Mouse (Mus musculus) layer of hippocampus, adult 8-10 months (tissue): ENCODE results near the gene Rpl10a. TPM values are rescaled to one million over a fixed set of nuclear protein-coding genes. Genes with fewer than 3 reads are reported as not detected.
"Not testable (repeated sequence)": the region's sequence is repeated elsewhere in the genome, so short reads cannot be mapped to it uniquely, and the experiment has no call there.

ENCODE experiments used
- DNase-seq, 2 experiments: peaks; one replicate each; pipeline ENCODE4 v3.0.0; 2022; ENCODE audit warnings: low spot score in 2 of 2
- total RNA-seq, 4 experiments: library from RNA; stranded (reverse); gene quantifications; 2 replicates each; pipeline ENCODE4 v1.2.4; 2022

Gene Rpl10a
- total RNA-seq, 4 experiments from 2014 or later = 309 to 406 (median 361) TPM

DNA sequence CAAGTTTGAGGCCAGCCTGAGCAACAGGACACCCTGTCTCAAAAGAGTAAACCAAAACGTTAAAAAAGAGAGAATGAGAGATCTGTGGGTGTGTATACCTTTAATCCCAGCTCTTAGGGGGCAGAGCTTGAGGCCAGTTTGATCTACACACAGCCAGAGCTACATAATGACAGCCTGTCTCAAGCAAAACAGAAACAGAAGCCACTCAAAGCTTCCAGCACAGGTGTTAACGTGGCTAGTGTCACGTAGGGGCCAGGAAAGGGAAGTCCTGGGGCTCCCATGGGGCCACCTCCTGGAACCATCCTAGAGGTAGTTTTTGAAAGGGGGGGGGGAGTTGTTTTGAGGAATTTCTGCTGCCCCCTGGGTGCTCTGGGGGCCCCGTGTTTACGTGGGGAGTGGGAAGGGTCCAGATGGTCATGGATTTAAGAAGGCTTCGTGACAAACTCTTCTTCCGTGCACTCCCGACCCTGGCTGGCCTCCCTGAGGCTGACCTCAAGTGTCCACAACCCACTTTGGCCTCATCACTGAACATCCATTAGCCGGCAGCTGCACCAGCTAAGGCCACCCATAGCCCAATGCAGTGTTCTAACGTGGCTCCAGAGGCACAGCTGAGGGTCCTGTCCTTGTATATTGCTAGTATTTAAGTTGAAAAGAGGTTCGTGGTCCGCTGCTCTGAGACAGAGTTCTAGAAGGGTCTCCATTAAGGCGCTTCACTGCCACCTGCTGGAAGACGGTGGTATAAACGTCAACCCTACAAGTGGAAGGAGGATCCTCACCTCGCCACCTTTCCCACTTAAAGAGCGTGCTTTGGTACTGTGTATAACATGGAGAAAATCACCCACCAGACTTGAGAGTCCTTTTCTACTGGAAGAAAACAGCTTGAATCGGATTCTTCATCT is 19.7 kb upstream of the Rpl10a start:
- peak; percentile 63 to 92 for DNase-seq

DNA sequence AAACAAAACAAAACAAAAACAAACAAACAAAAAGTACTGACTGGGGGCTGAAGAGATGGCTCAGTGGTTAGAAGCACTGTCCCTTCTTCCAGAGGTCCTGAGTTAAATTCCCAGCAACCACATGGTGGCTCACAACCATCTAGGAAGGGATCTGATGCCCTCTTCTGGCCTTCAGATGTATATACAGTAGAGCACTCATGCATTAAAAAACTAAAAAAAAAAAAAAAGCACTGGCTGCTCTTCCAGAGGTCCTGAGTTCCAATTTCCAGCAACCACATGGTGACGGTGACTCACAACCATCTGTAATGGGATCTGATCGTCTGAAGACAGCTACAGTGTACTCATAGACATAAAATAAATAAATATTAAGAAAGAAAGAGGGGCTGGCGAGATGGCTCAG is 17.4 kb upstream of the Rpl10a start:
- DNase-seq = no peak

DNA sequence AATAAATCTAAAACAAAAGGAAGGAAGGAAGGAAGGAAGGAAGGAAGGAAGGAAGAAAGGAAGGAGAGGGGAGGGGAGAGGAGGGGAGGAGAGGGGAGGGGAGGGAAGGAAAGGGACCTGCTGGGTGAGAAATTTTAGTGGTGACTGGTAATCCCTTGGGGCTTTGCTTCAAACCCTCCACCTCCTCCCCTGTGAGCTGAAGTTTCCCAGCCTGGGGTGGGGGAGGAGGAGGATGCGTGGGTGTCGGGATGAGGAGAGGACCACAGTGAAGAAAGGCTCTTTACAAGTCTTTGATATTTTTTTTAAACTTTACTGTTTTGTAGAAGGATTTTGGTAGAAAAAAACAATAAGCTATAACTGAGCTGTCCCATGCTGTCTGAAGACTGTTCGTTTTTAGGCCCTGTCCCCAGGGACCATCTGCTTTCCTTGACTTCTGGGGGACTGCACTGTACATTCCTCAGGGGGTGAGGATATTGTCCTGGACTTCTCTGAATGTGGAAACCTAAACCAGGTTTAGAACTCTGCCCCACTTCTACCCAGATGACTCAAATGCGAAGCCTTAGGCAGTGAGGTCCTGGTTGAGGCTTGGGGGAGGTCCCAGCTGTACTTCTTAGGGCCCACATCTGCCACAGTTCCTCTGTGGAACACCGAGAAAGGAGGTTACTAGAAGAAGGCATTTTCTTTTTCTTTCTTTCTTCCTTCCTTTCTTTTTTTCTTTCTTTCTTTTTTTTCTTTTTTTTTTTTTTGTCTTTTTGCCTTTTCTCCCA is 16.7 kb upstream of the Rpl10a start:
- DNase-seq = no peak

DNA sequence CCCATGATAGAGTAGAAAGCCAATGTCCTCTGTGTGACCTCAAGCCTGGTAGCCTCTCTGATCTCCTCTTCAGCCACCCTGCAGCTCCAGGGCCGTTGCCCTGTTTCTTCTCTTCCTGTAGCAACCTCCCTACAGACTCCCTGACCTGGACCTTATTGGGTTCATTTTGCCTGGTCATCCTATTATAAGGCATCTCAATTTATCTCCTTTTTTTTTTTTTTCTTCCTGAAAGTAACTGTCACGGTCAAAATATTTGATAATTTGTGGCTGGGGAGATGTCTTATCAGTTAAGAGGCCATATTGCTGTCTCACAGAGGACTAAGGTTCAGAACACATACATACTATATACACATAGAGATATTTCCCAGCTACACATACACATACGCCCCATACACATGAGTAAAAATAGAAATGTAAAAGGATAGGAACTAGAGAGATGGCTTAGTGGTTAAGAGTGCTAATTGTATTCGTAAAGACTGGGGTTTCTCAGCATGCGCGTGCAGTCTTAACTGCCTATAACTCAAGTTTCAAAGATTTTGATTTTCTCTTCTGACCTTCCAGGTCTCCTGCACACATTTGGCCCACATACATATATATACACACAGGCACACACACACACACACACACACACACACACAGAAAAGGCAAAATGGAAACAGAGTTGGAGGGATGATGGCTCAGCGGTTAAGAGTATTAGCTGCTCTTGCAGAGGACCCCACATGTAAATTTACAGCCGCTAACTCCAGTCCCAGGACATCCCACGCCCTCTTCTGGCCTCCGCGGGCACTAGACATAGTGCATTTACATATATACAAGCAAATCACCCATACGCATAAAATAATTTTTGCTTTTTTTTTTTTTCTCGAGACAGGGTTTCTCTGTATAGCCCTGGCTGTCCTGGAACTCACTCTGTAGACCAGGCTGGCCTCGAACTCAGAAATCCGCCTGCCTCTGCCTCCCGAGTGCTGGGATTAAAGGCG is 15.7 kb upstream of the Rpl10a start:
- DNase-seq = no peak

DNA sequence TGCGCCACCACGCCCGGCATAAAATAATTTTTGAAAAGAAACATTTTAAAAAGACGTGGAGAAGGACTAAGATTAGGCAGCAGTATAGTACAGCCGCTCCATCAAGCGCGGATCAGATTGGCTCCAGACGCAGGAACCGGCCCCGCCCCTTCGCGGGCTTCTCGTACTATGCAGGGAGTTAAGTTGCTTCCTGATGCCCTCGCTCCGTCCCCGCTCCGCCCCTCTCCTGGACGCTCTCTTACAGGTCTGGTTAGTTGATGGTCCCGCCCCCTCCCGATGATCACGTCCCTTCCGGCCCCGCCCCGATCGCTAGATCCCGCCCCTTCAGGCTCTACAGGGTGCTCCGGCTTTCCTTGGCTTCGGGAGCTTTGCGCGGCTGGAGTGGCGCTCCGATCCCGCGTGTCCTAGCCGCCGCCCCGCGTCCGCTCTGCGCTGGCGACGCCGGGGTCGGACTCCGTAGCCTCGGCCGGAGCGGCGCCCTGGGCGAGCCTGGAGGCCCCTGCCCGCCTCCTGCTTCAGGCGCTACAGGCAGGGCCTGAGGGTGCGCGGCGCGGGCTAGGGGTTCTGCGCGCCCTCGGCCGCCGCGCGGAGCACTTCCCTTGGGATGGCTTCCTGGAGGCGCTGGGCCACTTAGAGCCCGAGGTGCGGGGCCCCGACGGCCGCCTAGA is 14.9 kb upstream of the Rpl10a start, which contains the start of gene Fance:
TSS of gene Fance (plus strand) at position 308 of the 668 bp plus-strand sequence.
- DNase-seq = peak; percentile 92 to 94

DNA sequence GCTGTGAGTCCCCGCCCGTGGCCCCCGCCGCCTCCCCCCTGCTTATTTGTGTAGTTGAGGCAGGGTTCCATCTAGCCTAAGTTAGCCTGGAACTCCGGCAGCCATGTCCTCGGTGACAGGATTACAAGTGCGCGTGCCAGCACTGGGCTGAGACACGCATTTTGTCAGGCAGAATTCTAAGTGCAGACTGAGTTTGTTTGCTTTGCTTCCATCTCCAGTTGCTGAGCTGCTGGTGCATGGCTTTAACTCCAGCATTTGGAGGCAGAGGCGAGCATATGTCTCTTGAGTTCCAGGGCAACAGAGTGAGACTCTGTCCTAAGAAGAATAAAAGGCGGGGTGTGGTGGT is 14.4 kb upstream of the Rpl10a start:
- no peak for DNase-seq

DNA sequence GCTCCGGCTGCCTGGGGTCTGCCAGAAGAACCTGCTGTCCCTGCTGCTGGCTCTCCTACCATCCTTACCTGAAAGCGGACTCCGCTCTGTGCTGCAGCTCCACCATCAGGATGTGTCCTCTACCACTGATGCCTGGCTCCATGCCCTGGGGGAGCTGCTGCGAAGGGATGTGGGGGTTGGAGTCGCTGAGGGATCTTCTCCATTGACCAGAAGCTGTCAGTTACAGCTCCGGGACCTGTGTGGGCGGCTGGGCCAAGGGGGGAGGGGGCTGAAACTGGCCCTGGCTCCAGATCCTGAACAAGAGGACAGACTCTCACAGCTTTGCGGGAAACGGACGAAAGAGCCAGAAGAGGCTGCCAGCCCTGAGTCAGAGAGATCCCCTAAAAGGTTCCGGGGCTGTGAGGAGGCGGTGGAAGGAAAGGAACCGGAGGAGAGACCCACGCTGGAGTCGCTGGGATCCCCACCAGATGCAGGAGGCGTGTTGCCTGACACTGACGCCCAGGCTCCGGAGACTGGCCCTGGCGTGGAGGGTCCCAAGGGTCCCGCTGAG is 12.6 kb upstream of the Rpl10a start:
- DNase-seq = no peak

DNA sequence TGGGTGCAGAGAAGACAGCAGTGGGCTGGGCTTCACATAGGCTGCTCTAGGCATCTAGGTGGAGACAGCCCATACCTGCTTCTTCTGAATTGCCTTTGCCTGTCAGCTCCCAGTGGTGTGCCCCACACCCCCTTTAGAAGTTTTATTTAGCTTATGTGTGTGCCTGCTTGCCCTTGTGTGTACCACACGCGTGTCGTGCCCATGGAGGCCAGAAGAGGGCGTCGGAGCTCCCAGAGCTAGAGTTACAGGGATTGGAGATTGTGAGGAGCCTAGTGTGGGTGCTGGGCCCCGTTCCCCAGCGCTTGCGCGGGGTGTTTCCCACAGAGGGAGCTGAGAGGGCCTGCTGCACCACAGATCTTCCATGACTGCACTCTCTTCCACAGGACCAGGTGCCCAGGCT is 11.8 kb upstream of the Rpl10a start:
- no peak for DNase-seq

DNA sequence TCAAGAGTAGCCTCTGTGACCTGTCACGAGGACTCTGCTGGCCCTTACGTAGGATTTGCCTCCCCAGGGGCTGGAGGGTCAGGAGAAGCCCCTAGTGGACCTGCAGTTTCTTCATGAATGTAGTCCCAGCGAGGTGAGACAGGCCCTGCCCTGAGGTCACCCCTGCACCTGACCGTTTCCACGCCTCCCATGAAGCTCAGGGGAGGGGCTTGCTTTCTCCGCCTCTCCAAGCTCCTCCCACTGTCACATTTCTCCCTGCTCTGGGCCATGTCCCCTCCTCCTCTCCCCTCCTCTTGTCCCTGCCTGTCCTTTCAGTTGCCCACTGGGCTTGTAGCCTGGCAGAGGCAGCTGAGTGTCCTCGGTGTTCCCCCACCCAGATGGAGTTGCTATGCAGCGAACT is 11.2 kb upstream of the Rpl10a start:
- DNase-seq = no peak

DNA sequence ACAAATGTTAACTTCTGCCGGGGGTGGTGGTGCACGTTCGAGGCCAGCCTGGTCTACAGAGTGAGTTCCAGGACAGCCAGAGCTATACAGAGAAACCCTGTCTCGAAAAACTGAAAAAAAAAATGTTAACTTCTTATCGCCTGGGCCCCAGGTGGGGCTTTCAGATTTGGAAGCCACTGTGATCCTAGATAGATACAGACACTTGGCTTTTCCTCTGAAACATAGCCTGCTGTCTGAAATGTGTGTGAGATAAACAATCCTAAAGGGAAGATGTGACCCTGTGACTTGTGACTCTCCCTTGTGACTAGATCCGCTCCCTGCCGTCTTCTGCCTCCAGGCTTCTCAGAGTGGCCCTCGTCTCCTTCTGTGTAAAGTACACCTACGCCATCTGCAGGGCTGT is 10.5 kb upstream of the Rpl10a start:
- no peak for DNase-seq

DNA sequence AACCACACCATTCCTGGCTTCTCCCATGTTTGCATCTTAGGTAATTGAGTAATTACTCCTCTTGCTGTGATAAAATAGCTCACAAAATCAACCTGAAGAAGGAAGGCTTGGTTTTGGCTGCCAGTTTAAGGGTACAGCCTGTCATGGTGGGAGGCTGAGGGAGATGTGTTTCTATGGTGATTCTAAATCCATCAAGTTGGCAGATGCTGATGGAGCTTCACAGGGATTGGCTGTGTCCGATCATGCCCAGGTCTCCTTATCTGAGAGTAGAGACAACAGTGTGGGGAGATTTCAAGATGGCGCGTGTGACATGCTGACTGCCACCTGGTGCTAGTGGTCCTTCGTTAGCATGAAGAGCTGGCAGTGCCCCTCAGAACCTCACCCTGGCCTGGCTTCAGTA is 6.6 kb upstream of the Rpl10a start:
- no peak for DNase-seq

DNA sequence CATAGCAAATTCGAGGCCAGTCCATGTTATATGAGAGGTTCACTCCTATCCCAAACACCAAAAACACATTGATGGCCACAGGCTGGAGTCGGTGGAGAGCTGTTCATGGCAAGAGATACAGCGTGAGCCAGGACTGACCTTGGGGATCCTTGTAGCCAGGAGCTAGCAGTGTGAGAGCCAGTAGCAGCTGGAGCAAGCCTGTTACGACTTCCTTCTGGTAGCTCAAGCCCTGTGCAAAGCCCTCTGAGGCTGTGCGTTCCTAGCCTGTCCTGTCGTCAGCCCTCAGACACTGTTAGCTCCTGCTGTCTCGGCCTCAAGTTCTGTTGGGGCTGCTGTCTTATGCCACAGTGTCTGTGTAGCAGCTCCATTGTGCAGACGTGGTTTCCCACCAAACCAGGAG is 4.5 kb upstream of the Rpl10a start:
- no peak for DNase-seq

DNA sequence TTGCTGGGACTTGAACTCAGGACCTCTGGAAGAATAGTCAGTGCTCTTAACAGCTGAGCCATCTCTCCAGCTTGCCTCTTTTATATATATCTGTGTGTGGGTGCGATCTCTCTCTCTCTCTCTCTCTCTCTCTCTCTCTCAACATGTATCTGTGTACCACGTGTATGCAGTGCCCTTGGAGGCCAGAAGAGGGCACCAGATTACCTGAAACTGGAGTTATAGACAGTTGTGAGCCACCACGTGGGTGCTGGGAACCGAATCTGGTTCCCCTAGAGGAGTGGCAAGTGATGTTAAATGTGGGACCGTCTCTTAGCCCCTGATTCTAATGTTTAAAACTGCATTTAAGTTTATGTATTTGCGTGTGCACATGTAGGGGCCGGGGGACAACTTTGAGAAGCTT is 3.9 kb upstream of the Rpl10a start:
- DNase-seq = not testable (repeated sequence)

DNA sequence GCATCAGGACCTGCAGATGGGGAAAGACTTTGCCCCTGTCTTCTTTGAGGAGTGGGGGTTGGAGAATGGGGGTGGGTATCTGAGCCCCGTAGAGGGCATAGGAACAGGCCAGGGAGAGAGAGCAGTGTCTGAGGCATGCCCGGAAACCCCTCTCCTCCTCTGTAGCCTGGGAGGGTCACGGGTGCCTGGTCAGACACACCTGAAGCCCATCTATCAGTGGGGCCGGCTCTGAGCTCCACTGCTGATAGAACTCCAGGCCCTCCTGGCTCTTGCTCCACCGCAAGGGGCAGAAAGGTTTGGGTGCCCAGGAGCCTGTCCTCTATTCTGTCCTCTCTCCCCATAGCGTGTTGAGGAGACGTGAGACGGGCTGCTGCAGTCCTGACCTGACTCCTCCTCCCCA is 2.5 kb upstream of the Rpl10a start:
- DNase-seq = no peak

DNA sequence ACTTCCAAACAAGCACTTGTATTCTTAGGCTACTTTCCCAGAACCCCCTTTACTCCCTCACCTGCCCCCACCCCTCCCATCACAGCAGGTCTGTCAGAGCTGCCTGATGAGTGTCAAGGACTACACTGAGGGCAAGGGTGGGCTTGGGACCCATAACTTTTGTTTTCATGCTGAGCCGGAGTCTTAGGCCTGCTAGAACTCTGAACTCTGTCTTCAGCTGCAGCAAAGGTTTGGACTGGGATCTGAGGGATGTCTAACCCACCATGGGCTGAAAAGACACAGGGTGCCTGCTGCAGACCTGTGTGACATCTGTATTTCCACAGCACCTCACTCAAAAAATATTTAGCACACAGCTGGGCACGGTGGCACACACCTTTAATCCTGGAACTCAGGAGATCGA is 1.3 kb upstream of the Rpl10a start:
- no peak for DNase-seq

DNA sequence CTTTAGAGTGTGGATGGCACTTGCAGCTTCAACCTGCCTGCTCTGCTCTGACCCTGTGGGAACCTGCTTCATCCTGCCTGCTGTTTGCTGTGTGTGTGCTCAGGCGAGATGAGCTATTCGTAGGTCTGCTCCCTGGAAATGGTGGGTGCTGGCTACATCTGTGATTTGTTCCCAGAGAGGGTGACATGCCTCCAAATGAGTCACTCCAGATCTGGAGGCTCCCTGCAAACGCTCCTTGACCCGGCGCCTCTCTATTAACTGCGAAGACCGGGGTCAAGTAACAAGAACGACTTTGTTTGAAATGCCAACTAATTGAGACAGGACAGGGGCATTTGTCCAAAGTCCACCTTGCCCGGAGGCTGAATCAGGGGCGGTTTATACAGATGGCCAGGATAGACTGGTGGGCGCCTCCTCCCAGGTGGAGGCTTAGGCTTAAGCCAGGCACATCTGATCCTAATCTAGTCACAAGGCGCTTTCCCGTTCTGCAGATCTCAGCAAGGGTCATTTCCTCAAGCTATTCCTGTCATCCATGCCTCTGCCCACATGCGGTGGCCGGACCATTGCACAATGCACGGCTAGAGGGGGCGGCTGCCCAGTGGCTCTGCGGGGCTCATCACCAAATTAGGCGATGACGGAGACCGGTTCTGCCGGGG is 472 bp upstream of the Rpl10a start:
- peak in 1 of 2 experiments; percentile 31 for DNase-seq

DNA sequence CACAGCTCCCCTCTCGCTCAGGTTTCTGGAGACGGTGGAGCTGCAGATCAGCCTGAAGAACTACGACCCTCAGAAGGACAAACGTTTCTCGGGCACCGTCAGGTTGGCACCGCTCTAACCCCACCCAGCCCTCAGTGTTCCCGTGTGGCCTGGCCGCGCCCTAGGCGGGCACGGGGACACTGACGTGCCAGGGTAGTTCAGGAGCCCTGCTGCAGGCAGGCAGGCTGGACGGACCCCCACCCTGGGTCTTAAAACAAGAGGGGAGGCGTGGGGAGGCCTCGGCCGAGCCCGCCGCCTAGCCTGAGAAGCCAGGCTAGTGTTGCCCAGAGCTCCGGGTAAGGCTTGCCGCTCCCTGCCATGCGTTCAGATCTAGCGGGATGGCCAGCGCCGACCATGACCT is 675 bp downstream of the Rpl10a start:
- DNase-seq = no peak

DNA sequence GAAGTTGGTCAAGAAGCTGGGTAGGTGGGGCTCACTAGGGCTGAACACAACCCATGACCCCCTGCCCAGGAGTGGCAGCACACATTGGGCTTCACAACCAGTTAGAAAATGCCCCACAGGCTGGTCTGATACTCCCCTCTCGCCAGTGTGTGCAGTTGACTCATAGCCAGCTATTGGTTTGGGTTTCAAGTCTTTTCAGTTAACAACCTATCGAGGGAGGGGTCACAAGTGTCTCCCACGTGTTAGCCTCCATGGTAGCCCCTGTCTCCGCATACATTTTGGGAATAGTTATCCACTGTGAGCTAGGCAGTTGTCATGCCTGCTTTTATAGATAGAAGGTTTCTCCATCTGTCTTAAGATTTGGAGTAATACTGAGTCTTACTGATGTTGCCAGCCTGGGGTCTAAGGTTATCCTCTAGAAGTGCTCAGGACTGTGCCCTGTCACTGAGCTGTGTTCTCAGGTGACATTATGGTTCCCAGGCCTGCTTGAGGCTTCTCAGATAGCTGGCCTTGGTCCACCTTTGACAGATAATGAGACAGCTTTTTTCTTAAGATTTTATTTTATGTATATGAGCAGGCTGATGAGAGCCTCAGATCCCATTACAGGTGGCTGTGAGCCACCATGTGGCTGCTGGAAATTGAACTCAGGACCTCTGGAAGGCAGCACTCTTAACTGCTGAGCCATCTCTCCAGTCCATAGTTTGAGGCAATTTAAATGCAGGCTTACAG is 1.4 kb downstream of the Rpl10a start:
- no peak for DNase-seq

DNA sequence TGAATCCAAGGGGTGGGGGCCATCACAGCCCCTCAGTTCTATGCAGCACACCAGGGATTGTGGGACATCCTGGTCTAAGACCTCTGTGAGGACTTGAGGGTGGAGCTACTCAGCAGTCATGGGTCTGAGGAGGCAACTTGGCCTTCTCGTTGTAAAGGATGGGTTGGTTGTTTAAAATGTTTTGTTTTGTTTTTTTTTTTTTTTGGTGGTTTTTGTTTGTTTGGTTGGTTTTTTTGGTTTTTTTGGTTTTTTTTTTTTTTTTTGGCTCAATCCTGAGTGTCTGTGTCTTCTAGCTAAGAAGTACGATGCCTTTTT is 1.9 kb downstream of the Rpl10a start:
- no peak for DNase-seq

DNA sequence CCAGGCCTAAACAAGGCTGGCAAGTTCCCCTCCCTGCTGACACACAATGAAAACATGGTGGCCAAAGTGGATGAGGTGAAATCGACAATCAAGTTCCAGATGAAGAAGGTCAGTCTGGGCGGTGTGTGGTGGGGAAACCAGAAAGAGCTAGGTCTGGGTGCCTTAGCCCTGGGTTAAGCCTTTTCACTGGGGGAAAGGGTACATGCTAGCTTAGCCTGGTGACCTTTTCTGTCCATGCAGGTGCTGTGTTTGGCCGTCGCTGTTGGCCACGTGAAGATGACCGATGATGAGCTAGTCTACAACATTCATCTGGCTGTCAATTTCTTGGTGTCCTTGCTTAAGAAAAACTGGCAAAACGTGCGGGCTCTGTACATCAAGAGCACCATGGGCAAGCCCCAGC is 2.3 kb downstream of the Rpl10a start:
- DNase-seq = not testable (repeated sequence)
